Mouse (Mus musculus): ENCODE results near the gene Armc2.

Armc2 gene

GRCm38 (mm10) chr10:42018016-42018949 lies at the start of gene Armc2:
TSS of gene Armc2 (minus strand) at chr10:42018442.
- DNase-seq (ENCODE audit: low spot score) = peak; percentile 43

DNA sequence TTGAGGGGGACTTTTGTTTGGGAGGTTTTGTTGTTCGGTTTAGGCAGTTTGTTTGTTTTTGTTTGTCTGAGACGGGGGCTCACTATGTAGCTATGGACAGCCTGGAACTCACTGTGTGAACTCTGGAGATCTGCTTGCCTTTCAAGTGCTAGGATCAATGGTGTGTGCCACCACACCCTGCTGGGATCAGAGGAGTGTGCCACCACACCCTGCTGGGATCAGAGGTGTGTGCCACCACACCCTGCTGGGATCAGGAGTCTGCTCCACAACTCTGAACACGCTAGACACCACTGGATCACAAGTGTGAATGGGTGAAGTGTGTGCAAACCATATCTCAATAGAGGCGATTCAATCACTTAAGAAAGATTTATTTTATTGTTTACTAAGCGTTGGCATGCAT lies 46.2 kb upstream of the Armc2 start:
- DNase-seq (ENCODE audit: low spot score) = no peak

DNA sequence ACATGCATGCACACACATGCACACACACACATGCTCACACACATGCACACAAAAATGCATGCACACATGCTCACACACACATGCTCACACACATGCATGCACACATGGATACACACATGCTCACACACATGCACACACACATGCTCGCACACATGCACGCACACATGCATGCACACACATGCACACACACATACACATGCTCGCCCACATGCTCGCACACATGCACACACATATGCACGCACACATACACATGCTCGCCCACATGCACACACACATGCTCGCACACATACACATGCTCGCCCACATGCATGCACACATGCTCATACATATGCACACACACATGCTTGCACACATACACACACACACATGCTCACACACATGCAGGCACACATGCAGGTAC lies 41.3 kb upstream of the Armc2 start:
- no peak for DNase-seq (ENCODE audit: low spot score)

DNA sequence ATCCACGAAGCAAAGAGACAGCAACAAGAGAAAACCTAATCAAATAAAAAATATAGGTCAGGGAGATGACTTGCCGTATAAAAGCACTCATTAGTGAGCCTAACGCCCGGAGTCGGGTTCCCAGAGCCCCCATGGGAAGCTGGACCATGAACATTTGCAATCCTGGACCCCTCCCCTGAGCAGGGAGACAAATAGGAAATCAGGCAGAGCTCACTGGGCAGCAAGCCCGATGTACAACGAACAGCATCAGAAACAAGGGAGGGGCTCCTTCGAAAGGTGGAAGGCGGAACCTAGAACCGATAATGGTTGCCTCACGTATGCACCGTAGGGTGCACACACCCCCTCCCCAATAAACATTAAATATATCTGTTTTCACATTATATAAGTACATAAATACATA lies 39.5 kb upstream of the Armc2 start:
- DNase-seq (ENCODE audit: low spot score) = no peak

GRCm38 (mm10) chr10:42057231-42057601 lies 39.0 kb upstream of the Armc2 start:
- peak; percentile 68 for DNase-seq (ENCODE audit: low spot score)

DNA sequence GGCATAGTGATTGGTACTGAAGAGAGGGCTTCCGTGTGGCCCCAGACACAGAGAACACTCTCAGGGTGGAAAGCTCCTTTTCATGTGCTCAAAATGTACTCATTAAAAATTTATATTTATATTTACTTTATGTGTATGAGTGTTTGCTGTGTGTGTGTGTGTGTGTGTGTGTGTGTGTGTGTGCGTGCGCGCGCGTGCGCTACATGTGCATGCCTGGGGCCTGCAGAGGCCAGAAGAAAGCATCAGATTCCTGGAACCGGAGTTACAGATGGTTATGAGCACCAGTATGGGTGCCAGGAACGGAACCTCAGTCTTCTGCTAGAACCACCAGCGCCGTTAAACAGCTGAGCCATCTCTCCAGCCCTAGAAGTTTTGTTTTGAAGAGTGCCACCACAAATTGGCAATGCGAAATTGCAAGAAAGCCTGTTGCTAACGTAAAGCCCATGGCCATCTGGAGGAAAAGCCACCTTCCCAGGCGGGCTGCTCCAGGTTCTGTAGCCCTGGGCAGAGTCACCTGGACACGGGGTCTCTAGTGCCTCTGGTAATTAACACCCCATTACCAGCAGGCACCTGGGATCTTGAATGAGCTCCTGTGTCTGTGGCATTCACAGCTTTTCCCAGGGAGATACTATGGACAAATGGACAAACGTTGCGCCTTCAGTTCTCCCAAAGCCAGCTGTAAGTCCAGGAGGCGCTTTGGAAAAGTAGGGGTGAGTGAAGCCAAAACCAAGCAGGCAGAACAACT lies 38.4 kb upstream of the Armc2 start:
- DNase-seq (ENCODE audit: low spot score) = no peak

DNA sequence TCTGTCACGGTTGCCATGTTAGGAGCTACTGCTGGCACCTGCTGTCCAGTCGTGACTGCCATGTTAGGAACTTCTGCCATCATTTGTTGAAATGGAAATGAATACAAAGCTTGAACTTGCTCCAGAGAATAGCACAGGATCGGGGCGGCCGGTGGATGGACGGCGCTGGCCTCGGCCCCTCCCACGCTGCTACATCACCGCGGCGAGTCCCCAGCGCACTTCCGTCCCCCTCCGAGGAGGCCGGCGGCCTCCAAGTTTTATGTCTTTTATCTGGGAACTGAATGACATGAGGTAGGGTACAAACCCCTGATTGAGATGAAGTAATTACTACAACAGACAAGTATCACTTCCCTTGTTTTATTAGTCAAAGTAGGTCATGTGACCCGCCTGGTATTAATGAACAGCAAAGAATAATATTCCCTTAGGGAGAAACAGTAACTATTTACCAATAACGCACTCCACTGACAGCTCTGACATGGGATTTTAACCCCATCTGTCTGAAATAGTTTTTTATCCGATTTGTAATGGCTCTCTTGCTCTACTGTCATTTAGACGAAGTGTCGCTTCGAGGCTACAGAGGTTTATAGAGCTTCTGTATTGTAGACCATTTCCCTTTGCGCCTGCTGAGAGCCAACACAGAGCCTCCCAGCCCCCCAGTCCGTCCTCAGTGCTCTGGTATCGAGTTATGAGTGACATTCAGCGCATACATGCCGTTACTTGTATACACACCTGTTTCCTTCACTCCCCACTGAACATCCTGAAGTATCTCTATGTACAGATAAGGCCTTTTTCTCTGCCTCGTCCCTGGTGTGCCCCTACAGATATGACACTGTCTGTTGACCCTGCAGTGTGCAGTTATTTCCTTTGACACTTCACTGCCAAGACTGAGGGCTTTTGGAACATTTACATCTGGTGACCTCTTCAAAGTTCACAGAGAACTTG lies 37.3 kb upstream of the Armc2 start:
- DNase-seq (ENCODE audit: low spot score) = no peak

GRCm38 (mm10) chr10:42051069-42051468 lies 32.8 kb upstream of the Armc2 start:
- DNase-seq (ENCODE audit: low spot score) = no peak

- no peak for DNase-seq (ENCODE audit: low spot score)
Observed at GRCm38 (mm10) chr10:42048648-42049047, 30.4 kb upstream of the Armc2 start.

- DNase-seq (ENCODE audit: low spot score) = no peak
Observed at GRCm38 (mm10) chr10:42044574-42044973, 26.3 kb upstream of the Armc2 start.

DNA sequence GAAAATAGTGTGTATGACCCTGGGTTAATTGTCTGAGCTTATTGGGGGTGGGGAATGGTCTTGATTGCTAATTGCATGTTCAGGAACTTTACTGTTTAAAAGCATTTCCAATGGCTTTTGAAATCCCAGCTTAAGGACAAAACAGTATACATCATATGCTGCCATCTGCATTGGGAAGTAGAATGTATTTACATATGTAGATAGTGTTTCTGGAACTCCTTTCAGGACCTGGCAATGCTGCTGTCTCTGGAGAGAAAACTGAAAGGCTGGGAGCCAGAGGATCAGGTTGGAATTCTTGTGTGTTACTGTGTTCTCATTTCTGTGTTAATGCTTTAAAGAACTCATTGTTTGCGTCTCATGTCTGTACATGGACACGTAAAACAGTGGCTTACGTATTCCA lies 25.1 kb upstream of the Armc2 start:
- no peak for DNase-seq (ENCODE audit: low spot score)

- no peak for DNase-seq (ENCODE audit: low spot score)
Observed at GRCm38 (mm10) chr10:42042881-42043280, 24.6 kb upstream of the Armc2 start.

DNA sequence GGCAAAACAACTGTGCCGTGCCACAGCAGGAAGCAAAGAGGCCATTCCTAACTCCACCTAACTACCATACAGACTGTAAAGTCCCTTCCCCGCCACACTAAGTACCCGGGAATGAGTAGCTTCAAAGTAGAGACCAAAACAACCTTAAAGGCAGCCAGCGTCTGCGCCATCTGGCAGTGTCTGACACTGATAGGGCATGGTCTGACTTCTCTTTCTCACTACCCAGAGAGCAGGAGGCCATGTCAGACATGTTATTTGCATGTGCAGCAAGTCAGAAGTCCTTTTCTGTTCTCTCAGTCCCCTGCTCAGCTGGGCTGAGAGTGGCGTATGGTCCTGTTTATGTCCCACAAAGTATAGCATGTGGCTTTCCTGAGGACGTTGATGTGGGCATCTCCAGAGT lies 23.8 kb upstream of the Armc2 start:
- DNase-seq (ENCODE audit: low spot score) = no peak

DNA sequence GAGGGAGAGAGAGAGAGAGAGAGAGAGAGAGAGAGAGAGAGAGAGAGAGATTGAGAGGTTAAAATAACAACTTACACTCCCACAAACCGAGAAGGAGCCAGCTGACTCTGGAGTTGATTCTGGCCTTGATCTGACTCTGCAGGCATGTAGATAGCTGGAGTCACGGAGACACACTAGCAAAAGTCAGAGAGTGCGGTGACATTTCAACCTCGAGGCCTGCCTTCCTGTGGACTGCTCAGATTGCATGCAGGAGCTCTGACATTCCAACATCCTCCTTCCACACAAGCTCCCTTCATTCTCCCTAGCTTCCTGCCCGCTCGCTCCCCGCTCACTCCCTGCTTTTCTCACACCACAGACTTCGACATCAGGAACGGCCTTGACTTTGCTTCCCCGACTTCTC lies 20.3 kb upstream of the Armc2 start:
- no peak for DNase-seq (ENCODE audit: low spot score)

DNA sequence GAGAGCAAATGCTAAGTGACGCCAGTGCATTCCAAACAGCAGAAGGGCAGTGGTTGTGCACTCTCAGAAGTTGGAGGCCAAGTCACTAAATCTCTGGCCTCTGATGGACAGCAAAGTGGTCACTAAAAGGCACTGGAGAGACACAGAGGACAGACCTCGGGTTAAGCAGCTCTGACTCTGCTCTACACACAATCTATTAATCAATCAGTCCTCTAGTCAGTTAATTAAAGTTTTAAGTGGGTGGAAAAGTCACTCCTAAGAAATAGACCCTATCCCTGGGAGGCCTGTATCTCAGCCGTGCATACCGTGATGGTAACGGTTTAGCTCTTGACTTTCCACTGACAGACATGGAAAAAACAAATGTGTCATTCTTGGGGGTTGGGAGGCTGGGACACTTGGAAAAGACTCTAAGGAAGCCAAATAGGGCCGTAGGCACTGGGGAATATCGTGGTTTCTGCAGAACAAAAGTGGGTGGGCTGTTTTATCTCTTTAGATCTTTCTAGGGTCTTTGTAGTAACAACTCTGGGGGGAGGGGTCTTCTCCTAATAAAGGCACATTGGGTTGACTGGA lies 19.1 kb upstream of the Armc2 start:
- no peak for DNase-seq (ENCODE audit: low spot score)

DNA sequence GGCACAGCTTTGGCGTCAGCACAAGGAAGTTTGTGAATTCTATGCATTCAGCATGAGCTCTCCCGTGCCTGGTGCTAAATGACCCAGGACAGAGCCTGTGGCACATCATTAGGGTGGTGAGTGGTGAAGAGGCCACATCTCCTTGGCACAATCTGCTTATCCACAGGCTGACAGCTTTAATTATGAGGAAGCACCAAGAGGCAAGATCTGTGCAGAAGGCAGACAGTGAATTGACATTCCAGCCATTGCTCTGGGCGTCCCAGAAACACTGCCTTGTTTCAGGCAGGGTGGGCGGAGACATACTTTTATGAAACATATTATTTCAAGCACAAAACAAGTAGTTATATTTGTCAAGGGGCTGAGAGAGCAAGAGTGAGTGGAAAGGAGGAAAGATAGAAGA lies 18.6 kb upstream of the Armc2 start:
- no peak for DNase-seq (ENCODE audit: low spot score)

DNA sequence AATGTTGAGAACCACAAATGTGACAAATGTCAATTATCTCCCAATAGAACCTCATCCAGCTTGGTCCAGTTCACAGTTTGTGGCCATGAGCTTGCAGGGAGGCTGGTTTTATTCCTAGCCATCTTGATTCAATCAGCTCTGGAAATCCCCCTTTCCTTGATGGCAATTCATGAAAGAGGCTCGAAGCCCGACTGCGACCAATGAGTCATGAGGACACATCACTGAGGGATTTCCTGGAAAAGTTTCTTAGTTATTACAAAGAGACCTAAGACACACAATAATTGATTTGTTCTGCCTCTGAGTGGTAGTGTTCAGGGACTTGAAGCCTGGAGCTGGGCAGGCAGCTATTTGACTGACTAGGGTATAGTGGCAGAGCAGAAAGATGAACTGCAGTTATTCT lies 15.3 kb upstream of the Armc2 start:
- no peak for DNase-seq (ENCODE audit: low spot score)

GRCm38 (mm10) chr10:42031021-42031420 lies 12.8 kb upstream of the Armc2 start:
- DNase-seq (ENCODE audit: low spot score) = peak; percentile 84

DNA sequence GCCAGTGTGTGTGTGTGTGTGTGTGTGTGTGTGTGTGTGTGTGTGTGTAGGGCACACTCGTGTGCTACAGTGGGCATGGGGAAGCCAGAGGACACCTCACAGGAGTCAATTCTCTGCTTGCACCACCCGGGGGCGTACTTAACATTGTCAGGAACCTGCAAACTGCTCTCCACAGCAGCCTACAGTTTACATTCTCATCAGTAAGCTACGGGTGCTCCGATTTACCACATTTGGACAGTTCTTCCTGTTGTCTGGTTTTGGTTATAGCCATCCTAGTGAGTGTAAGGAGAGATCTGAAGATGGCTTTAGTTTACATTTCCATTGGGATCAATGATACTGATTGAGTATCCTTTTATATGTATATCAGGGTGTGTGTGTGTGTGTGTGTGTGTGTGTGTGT lies 11.3 kb upstream of the Armc2 start:
- no peak for DNase-seq (ENCODE audit: low spot score)

- no peak for DNase-seq (ENCODE audit: low spot score)
Observed at GRCm38 (mm10) chr10:42027337-42027736, 9.1 kb upstream of the Armc2 start.

GRCm38 (mm10) chr10:42024406-42024805 lies 6.2 kb upstream of the Armc2 start:
- no peak for DNase-seq (ENCODE audit: low spot score)

DNA sequence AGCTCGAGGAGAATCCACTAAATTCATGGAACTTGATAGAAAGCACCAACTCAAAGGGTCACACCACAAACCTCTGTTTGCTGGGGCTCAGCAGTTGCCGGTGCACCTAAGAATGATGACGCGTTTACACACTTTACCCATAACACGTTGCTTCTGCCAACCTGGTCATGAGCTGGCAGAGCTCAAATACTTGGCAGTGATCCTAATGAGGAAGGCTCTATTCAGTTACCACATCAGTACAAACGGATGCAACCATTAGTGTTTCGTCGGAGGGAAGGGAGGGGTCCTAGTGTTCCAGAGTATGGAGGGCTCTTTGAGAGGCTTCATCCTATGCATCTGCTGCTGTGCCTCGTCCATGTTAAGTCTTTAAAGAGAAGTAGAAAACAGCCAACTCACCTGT lies 3.3 kb upstream of the Armc2 start:
- DNase-seq (ENCODE audit: low spot score) = no peak

All from T-cell, adult 2 months (primary cell).